Mouse (Mus musculus) myocyte (in vitro differentiated cells): ENCODE data around the gene Eif3m.

ENCODE experiments used
- MYOG ChIP-seq, 3 experiments: IDR thresholded peaks; one replicate each; pipeline ENCODE4 v1.6.1; 2011; ENCODE audit warnings: control low read depth in 2 of 3, low read depth in 2 of 3, mild to moderate bottlenecking in 2 of 3; ENCODE audit not compliant: insufficient read length in 2 of 3, control insufficient read depth in 1 of 3, insufficient read depth in 1 of 3
- POLR2A ChIP-seq: IDR thresholded peaks from one replicate; pipeline ENCODE4 v1.6.1; 2011; ENCODE audit warnings: low read depth, mild to moderate bottlenecking, control low read depth, moderate library complexity; ENCODE audit not compliant: insufficient read length

- TF ChIP-seq MYOG (IDR thresholded peaks at IDR 0.05; ENCODE audit: control insufficient read depth in 1 of 3, insufficient read depth in 1 of 3, insufficient read length in 2 of 3, low read depth in 2 of 3) (no peak), POLR2A (no peak)
Measured at GRCm38 (mm10) chr2:105019457-105019856, 2.6 kb upstream of the Eif3m start.
